Mouse (Mus musculus) adrenal gland, postnatal 14 days (tissue): ENCODE data around the gene Lrrc59. TPM values are rescaled to one million over a fixed set of nuclear protein-coding genes. Genes with fewer than 3 reads are reported as not detected.

Experiments
- total RNA-seq: library from RNA; stranded (reverse); gene quantifications from 2 replicates; pipeline ENCODE4 v1.2.3, GENCODE M21; 2021

Gene Lrrc59
- total RNA-seq, 1 experiment from 2014 or later, result 111 TPM

Other genes with a start within 250 kb of the Lrrc59 start
- gene Abcc3, start 236.8 kb upstream of the Lrrc59 start, total RNA-seq, result 4.0 and 9.1 TPM in 2 replicates
- 0.89 and 1.5 TPM in 2 replicates for gene Cacna1g, start 155.6 kb upstream of the Lrrc59 start, total RNA-seq
- gene Spata20, start 143.6 kb upstream of the Lrrc59 start, total RNA-seq, result not detected in 2 replicates
- 12.1 and 13.5 TPM in 2 replicates for gene Epn3, start 129.8 kb upstream of the Lrrc59 start, total RNA-seq
- 3.9 and 5.6 TPM in 2 replicates for gene Mycbpap, start 108.0 kb upstream of the Lrrc59 start, total RNA-seq
- gene Rsad1, start 80.5 kb upstream of the Lrrc59 start, total RNA-seq, result 9.2 and 10.6 TPM in 2 replicates
- gene Chad, start 64.7 kb upstream of the Lrrc59 start, total RNA-seq, result 0.30 TPM in 1 of 2 replicates, not detected in the other
- gene Acsf2, start 27.9 kb upstream of the Lrrc59 start, total RNA-seq, result 81.0 and 86.9 TPM in 2 replicates
- 83.5 and 84.1 TPM in 2 replicates for gene Mrpl27, start 24.0 kb downstream of the Lrrc59 start, total RNA-seq
- gene Eme1, start 24.2 kb downstream of the Lrrc59 start, total RNA-seq, result 1.9 and 3.3 TPM in 2 replicates
- 20.5 and 22.6 TPM in 2 replicates for gene Xylt2, start 47.7 kb downstream of the Lrrc59 start, total RNA-seq
- not detected in 2 replicates for gene Gm11541, start 74.7 kb downstream of the Lrrc59 start, total RNA-seq
- not detected in 2 replicates for gene Cdc34b, start 112.0 kb downstream of the Lrrc59 start, total RNA-seq
- gene Tmem92, start 152.9 kb downstream of the Lrrc59 start, total RNA-seq, result not detected in 2 replicates